Mouse (Mus musculus): ENCODE measurements around the gene F11. TPM values are rescaled to one million over a fixed set of nuclear protein-coding genes. Genes with fewer than 3 reads are reported as not detected.

The F11 gene
- total and polyA plus RNA-seq, 3 experiments, result not detected

- peaks cover 5 to 14% of the 10 kb centered on the region in 2 experiments for H3K36me3 ChIP-seq (replicated peaks in 1 of 2; ENCODE audit: control insufficient read depth in 1 of 2, insufficient read depth in 1 of 2, low read length in 1 of 2)
- DNase-seq (ENCODE audit: extremely low read depth), result no peak
- in situ Hi-C loops (cut with MboI; ENCODE audit: low pct_ligation_motif_present, low pct_unique_long_range_greater_than_20kb, low sequenced_read_pairs) (no loop called here), dilution Hi-C loops (cut with MboI; ENCODE audit: extremely low pct_ligation_motif_present, extremely low pct_unique_long_range_greater_than_20kb, low sequenced_read_pairs) (no loop called here)
- no peaks in the 10 kb centered on the region for H3K79me2 ChIP-seq (replicated peaks; ENCODE audit: control insufficient read depth, extremely low read depth, insufficient read depth, poor library complexity, severe bottlenecking)
- H3K27ac ChIP-seq (ENCODE audit: insufficient read depth, low read depth), result no peak overlapping the region
- H3K4me2 ChIP-seq (ENCODE audit: insufficient read depth, low read depth, poor library complexity, severe bottlenecking), result no peak overlapping the region
- H3K9ac ChIP-seq (ENCODE audit: insufficient read depth, low read depth), result no peak overlapping the region
- H3K4me1 ChIP-seq (ENCODE audit: control insufficient read depth in 1 of 2, insufficient read depth in 2 of 2), result no peaks in the 10 kb centered on the region
- H3K9me3 ChIP-seq (replicated peaks; ENCODE audit: low read length), result peaks cover 2% of the 10 kb centered on the region
- no peaks in the 10 kb centered on the region for H3K27me3 ChIP-seq (replicated peaks)
- no peak overlapping the region for H3K4me3 ChIP-seq (replicated peaks in 1 of 3; ENCODE audit: low read depth in 2 of 3, low read length in 2 of 3, poor library complexity in 1 of 3)
- TF ChIP-seq MAX (IDR thresholded peaks at IDR 0.05; ENCODE audit: low read length) (no peak), NRF1 (IDR thresholded peaks at IDR 0.05; ENCODE audit: low read depth, low read length) (no peak), IRF4 (IDR thresholded peaks at IDR 0.05; ENCODE audit: low read depth, low read length) (no peak), MAZ (IDR thresholded peaks at IDR 0.05; ENCODE audit: low read depth, low read length) (no peak), SMC3 (IDR thresholded peaks at IDR 0.05; ENCODE audit: low read depth, low read length) (no peak), EP300 (IDR thresholded peaks at IDR 0.05; ENCODE audit: low read length) (no peak), GABPA (IDR thresholded peaks at IDR 0.05; ENCODE audit: insufficient replicate concordance, low read depth, low read length) (no peak), HCFC1 (IDR thresholded peaks at IDR 0.05; ENCODE audit: low read depth, low read length) (no peak), MYC (IDR thresholded peaks at IDR 0.05; ENCODE audit: low read depth, low read length) (no peak), MAFK (IDR thresholded peaks at IDR 0.05; ENCODE audit: insufficient replicate concordance, low read length) (no peak), UBTF (IDR thresholded peaks at IDR 0.05; ENCODE audit: low read depth, low read length) (no peak), CTCF (conservative IDR thresholded peaks at IDR 0.05 in 1 of 2, IDR thresholded peaks at IDR 0.05 in 1 of 2; ENCODE audit: low read depth in 2 of 2, low read length in 2 of 2) (no peak), ELF1 (IDR thresholded peaks at IDR 0.05; ENCODE audit: low read depth, low read length) (no peak), RAD21 (IDR thresholded peaks at IDR 0.05; ENCODE audit: low read depth, low read length) (no peak)
These were observed 43.6 kb upstream of the F11 start for GRCm38 (mm10) chr8:45305479-45305878.

GRCm38 (mm10) chr8:45304354-45304753 is 42.5 kb upstream of the F11 start:
- in situ Hi-C loops (cut with MboI; ENCODE audit: low pct_ligation_motif_present, low pct_unique_long_range_greater_than_20kb, low sequenced_read_pairs), result no loop called here
- dilution Hi-C loops (cut with MboI; ENCODE audit: extremely low pct_ligation_motif_present, extremely low pct_unique_long_range_greater_than_20kb, low sequenced_read_pairs), result no loop called here
- DNase-seq (ENCODE audit: extremely low read depth), result no peak
- peaks cover 5 to 8% of the 10 kb centered on the region in 2 experiments for H3K36me3 ChIP-seq (replicated peaks in 1 of 2; ENCODE audit: control insufficient read depth in 1 of 2, insufficient read depth in 1 of 2, low read length in 1 of 2)
- no peak overlapping the region for H3K4me3 ChIP-seq (replicated peaks in 1 of 3; ENCODE audit: low read depth in 2 of 3, low read length in 2 of 3, poor library complexity in 1 of 3)
- H3K27ac ChIP-seq (ENCODE audit: insufficient read depth, low read depth), result no peak overlapping the region
- no peak overlapping the region for H3K9ac ChIP-seq (ENCODE audit: insufficient read depth, low read depth)
- H3K79me2 ChIP-seq (replicated peaks; ENCODE audit: control insufficient read depth, extremely low read depth, insufficient read depth, poor library complexity, severe bottlenecking), result no peaks in the 10 kb centered on the region
- TF ChIP-seq ZKSCAN1 (IDR thresholded peaks at IDR 0.05; ENCODE audit: borderline replicate concordance, low read depth, low read length), result no peak
- TF ChIP-seq USF1 (IDR thresholded peaks at IDR 0.05; ENCODE audit: low read depth, low read length), result no peak
- TF ChIP-seq SIN3A (IDR thresholded peaks at IDR 0.05; ENCODE audit: low read length), result no peak
- TF ChIP-seq MAX (IDR thresholded peaks at IDR 0.05; ENCODE audit: low read length), result no peak
- TF ChIP-seq CHD2 (IDR thresholded peaks at IDR 0.05; ENCODE audit: low read length), result no peak
- TF ChIP-seq SMC3 (IDR thresholded peaks at IDR 0.05; ENCODE audit: low read depth, low read length), result no peak
- no peak for TF ChIP-seq CHD1 (IDR thresholded peaks at IDR 0.05; ENCODE audit: low read depth, low read length)
- no peak for TF ChIP-seq EP300 (IDR thresholded peaks at IDR 0.05; ENCODE audit: low read length)
- TF ChIP-seq HCFC1 (IDR thresholded peaks at IDR 0.05; ENCODE audit: low read depth, low read length), result no peak
- TF ChIP-seq MAZ (IDR thresholded peaks at IDR 0.05; ENCODE audit: low read depth, low read length), result no peak
- TF ChIP-seq NRF1 (IDR thresholded peaks at IDR 0.05; ENCODE audit: low read depth, low read length), result no peak
- no peak for TF ChIP-seq NELFE (IDR thresholded peaks at IDR 0.05; ENCODE audit: low read depth, low read length)
- TF ChIP-seq E2F4 (IDR thresholded peaks at IDR 0.05; ENCODE audit: insufficient replicate concordance, low read depth, low read length), result no peak
- no peak for TF ChIP-seq ZNF384 (IDR thresholded peaks at IDR 0.05; ENCODE audit: low read depth, low read length)
- TF ChIP-seq ZMIZ1 (IDR thresholded peaks at IDR 0.05; ENCODE audit: low read depth, low read length), result no peak
- TF ChIP-seq RAD21 (IDR thresholded peaks at IDR 0.05; ENCODE audit: low read depth, low read length), result no peak
- no peak for TF ChIP-seq ELF1 (IDR thresholded peaks at IDR 0.05; ENCODE audit: low read depth, low read length)
- TF ChIP-seq KAT2A (IDR thresholded peaks at IDR 0.05; ENCODE audit: insufficient replicate concordance, low read length), result no peak
- TF ChIP-seq TBP (conservative IDR thresholded peaks at IDR 0.05; ENCODE audit: low read depth, low read length), result no peak
- no peak overlapping the region for H3K4me2 ChIP-seq (ENCODE audit: insufficient read depth, low read depth, poor library complexity, severe bottlenecking)
- H3K27me3 ChIP-seq (replicated peaks), result no peaks in the 10 kb centered on the region
- no peaks in the 10 kb centered on the region for H3K4me1 ChIP-seq (ENCODE audit: control insufficient read depth in 1 of 2, insufficient read depth in 2 of 2)
- H3K9me3 ChIP-seq (replicated peaks; ENCODE audit: low read length), result no peaks in the 10 kb centered on the region
